Mouse (Mus musculus) CH12F3 (cell line): ENCODE measurements around the gene Mat2a.
"Not testable (repeated sequence)": the region's sequence is repeated elsewhere in the genome, so short reads cannot be mapped to it uniquely, and the experiment has no call there.

Source experiments
- in situ Hi-C: fragments of 300-500 bp; cut with MboI; formaldehyde crosslinking; loops from 2 replicates; pipeline ENCODE4 v1.14.3; 2020; ENCODE audit warnings: low sequenced_read_pairs

Mat2a gene

DNA sequence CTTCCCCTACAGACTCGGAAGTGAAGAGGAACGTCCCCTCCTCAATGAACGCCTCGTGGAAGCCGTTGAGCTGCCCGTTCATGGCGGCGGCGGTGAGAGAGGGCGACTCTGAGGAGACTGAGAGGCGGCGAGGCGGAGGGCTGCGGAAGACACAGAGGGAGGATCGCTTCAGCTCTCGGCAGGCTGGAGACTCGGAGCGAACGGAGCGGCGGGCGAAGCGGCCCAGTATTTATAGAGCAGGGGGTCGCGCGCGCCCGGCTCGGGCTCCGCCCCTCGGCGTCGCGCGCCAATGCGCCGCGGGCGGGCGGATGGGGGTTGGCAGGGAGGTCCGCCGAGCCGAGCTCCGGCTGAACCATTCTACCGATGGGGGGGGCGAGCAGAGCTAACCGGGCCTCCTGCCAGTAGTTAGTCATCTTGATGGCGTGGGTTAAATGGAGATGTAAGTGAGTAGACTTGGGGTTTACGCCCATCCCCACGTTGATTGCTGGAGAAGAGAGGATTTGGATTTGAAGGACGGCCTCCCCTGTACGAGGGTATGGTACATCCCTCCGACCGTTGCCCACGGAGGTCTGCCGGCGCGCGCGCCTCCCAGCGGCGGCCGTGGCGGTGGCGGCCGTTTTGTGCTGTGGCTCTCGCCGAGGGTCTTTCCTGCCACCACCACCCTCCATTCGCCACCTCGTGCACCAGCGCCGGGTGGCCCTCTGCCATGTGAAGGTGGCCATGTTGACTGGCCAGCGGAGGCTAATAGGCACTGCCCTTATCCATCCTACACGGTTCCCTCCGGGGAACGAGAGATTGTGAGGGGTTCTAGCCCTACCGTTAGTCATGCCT lies at the start of gene Mat2a:
Mat2a (minus strand) TSS at position 204 of the 831 bp plus-strand sequence.
- in situ Hi-C loops = no loop called here

DNA sequence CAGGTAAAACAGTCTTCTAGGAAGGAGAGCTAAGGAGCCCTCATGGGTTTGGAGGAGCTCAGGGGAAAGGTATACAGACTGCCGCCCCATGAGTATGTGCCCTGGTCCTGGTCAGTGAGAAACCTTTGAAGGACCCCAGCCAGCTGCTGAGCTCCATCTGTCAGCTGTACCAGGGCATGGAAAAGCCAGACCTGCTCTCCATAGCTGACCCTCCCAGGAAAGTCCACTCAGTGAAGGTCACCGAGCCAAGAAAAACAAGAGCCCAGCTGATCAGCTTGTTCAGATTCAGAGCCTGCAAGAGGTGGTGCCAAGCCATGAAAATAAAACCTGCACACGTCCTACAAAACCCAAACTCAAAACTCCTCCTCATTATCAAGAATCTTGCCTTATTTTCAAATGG lies 49.5 kb upstream of the Mat2a start:
- in situ Hi-C loops = no loop called here

DNA sequence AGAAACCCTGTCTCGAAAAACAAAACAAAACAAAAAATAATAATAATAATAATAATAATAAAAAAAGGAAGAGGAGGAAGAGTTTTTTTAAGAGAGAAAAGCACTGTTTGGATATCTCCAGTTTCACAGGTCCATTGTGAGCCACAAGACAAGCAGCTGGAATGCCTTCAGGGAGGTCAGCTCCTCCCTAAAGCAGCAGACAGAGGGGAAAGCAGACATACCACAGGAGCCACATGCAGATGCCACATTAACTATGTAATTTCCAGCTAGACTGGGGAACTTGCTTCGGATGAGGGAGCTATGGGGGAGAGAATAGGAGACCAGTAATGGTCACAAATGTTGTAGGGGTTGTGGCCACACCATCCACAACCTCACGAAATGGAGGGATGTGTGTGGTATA lies 47.9 kb upstream of the Mat2a start:
- in situ Hi-C loops = no loop called here

DNA sequence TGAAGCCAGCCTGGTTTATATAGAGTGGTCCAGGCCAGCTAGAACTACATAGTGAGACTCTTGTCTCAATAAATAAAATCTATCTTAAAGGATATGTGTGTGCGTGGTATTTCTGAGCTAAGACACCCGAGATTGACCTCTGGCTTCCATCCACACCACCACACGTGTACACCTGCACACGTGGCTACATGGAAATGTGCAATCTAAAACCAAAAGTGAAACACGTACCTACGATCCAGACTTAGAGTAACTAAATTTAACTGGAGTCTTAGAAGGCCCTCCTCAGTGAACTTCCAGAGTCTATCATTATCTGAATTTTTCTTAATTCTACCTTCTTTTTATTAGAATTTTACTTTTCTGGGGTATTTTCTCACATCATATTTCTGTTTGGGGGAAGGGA lies 46.9 kb upstream of the Mat2a start:
- in situ Hi-C loops = no loop called here

DNA sequence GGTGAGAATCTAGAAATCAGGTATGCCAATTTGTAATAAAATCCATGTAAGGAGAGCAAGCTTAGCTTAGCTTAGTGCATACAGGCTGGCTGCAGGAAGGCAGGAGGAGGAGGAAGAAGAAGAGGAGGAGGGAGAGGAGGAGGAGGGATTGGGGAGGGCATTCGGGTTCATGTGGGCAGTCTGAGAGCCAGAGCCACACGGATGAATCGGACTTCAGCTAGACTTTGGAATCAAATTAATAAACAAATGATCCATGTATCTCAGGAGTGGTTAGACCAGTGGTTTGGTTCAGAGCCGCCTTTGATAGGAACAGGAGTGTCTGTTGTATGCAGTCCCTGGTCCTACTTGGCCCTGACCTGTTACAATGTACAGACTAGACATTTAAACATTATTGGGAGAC lies 45.5 kb upstream of the Mat2a start:
- in situ Hi-C loops = no loop called here

DNA sequence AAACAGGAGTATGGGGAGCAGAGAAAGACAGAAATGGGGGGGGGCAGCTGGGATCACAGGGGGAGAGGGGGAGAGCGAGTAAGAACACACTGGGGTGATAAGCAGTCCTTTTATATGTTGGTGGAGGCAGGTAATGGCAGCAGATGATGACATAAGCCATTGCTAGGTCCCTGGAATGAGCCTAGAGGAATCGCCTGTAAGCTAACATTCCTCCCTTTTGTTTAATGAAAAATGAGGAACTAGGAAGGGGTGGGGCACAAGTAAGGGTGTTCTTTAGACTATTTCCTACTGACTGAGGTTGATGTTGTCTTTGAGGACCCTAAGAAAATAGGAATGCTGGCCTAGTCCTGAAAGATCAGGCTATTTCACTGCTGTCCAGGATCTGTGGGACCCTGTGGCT lies 42.8 kb upstream of the Mat2a start:
- in situ Hi-C loops = no loop called here

DNA sequence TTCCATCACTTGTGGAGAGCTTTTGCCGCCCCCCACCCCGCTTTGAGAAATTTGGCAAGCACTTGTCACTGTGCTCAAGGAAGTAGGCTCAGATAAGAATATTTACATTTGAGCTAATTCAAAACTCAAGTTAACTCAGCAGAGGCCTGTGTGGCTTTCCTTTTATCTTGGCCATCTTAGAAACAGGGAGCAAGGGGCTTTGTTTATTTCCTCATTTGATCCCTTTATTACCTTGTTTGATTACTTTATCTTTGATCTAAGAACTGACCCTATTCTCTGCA lies 41.0 kb upstream of the Mat2a start:
- in situ Hi-C loops = no loop called here

DNA sequence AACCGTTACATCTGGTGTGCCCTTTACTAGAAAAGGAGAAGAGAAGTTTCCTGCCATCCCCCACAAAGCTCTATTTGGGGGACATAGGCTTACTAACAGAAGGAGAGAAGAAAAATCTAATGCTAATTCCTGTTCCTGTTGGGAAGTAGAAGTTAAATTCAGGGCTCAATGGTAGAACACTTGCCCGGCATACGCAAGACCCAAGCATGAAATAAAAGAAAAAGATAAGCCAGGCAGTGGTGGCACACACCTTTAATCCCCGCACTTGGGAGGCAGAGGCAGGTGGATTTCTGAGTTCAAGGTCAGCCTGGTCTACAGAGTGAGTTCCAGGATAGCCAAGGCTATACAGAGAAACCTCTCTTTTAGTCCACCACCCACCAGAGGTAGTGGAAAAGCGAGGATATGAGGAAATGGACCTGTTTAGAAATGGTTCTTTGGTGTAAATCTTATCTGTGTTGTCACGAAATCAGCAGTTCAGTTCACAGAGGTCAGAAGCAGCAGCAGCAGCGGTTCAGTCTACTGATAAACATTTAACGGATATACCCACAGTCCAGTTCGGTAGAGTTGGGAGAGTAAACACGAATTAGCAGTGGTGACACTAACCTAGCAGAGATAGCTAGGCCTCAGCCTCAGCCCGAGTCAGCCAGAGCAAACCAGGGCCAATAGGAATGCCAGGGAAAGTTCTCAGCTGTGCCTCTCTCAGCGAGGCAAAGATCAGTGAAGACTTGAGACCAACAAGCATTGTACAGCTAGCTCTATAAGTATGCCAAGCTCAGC lies 40.5 kb upstream of the Mat2a start:
- in situ Hi-C loops = no loop called here

DNA sequence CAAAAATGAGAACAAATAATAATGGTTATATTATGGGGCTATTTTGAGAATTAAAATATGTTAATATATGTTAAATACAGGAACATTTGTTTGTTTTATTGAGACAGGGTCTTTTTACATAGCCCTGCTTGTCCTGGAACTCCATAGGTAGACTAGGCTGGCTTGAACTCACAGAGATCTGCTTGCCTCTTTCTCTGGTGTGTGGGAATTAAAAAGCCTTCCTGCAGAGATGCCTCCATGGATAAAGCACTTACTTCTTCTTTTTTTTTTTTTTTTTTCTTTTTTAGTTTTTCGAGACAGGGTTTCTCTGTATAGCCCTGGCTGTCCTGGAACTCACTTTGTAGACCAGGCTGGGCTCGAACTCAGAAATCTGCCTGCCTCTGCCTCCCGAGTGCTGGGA lies 39.3 kb upstream of the Mat2a start:
- in situ Hi-C loops = not testable (repeated sequence)

DNA sequence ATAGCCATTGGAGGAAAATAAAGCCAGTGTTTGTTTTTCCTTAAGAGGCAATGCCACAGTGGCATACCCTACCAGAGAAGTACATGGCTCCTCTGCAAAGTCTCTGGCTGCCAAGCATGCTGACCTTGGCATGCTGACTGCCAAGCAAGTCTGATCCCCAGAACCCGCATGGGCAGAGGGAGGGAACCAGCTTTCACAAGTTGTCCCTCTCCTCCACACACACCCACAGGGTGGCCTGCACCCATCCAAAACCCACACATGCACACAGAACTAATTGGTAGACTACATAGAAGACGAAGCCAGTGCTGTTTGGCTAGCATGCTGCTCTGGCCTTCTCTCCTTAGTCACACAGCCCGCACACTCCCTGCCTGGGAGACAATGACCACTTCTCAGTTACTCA lies 38.3 kb upstream of the Mat2a start:
- in situ Hi-C loops = no loop called here

DNA sequence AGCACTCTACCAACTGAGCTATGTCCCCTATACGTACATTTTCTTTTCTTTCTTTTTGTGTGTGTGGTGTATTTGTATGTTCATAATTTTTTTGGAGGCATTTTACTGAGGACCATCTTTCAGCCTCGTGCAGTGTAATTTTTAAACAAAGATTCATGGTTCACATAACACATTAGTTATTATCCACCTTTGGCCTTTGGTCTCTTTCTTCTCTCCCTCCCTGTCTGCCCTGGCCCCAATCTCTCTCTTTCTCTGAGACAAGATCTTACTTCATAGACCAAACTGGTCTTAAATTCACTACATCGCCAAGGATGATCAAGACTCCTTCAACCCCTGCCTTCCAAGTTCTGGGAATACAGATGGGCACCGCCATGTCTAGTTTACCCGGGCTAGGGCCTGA lies 37.5 kb upstream of the Mat2a start:
- in situ Hi-C loops = no loop called here

DNA sequence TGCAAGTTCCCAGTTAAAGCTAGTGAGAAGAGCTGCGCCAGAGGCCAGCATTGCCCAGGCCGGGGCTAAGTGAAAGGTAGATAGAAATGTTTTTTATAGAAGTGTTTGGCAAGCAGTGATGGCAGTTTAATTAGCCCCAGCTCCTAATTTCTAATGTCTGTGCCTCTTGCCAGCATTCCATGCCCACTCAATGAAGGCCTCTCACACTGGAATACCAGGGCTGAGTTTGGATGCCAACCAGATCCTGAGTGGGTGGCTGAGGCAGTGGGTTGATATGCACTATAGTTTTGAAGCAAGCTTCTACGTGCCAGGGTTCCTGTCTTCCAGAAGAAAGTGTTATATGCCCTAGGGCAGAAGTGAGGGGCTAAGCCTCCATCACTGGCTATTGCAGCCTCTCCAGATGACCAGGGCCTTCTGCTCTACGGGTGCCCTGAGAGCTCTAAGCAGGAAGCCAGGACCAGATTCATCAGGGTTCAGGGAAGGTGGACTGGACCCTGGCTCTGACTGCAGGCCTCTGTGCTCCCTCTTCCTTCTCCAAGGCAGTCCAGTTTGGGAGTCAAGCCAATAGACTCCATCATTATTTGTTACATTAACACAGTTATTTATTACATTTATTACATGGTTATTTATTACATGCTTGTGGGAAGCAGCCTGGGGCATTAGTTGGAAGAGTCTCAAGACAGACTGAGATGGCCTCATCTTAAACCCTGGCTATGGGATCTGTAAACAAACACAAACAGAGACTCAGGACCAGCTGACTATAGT lies 36.0 kb upstream of the Mat2a start:
- in situ Hi-C loops = no loop called here

DNA sequence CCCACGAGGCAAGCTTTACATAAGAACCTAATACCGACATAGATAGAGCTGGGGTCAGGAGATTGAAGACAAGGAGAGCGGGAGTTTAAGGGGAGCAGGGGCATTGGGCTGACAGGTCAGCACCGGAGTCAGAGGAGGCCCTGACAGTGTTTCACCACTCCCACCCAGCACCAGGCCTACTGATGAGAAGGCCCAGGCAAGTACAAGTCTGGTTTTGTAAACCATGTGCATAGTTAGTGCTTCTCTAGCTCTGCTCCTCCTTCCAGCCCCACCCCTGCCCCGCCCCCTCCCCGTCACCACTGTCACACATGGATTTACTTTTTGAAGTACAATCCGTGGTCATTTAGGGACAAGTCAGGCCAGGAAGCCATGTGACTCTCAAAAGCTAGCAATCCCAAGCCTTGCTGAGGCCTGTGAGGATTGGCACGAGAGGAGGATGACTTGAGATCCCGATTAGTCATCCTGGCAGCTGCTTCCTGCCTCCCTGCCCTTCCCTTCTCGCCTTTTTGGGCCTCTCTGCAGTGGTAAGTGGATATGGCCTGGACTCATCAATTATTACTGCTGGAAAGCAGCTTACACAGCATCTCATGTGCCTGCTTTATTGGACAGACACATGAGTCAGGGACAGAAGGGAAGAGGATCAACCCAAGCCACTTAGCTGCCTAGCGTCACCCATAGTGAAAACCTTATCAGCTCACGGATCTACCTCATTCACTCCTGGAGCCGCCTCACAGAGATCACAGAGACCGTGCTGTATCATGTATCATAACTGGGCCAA lies 34.1 kb upstream of the Mat2a start:
- in situ Hi-C loops = no loop called here

DNA sequence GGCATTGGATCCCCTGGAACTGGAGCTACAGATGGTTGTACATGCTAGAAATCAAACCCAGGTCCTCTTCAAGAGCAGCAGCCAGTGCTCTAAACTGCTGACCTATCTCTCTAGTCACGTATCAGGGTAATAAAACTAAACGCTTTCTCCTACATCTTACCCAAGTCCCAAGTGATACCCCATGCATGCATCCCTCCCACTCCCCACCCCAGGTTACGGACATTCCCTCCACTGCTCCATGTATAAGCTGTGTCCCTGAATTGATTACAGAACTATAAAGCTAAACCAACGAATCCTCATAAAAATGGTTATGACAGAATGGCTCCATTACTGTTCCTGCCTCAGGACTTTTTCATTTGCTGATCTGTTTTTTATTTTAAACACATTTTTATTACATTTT lies 26.8 kb upstream of the Mat2a start:
- in situ Hi-C loops = no loop called here

DNA sequence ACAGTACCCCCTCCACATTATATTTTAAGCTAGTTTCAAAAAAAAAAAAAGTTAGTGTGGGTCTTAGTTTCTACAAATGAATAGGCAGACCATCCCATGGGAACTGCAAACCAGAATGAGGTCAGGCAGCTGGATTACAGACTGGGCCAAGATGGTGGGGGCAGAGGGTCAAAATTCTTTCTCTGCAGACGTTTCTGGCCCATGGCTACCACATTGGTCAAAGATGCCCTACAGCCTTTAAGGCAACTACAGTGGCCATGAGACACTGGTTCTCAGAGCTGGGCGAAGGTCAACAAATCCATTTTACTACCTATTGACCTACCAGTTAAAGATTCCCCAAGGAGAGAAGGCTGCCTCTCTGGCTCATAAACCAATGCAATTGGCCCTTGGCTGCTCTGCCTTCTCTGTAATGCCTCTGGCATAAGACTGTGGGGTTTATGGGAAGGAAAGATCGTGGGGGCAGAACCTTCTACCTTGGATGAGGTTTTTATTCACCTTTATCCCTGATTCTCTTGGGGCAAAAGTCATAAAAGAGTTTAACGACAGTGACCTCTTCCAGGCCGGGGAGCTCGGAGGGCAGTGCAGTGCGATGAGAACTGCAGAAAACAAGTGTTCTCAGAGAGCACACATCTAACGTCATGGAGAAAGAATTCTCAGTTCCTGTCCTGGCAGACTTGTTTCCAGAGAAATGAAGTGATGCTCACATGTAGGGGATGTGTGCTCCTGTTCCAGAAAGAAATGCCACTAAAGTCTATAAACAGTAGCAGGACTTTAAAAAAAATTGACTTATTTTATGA lies 26.2 kb upstream of the Mat2a start:
- in situ Hi-C loops = no loop called here

DNA sequence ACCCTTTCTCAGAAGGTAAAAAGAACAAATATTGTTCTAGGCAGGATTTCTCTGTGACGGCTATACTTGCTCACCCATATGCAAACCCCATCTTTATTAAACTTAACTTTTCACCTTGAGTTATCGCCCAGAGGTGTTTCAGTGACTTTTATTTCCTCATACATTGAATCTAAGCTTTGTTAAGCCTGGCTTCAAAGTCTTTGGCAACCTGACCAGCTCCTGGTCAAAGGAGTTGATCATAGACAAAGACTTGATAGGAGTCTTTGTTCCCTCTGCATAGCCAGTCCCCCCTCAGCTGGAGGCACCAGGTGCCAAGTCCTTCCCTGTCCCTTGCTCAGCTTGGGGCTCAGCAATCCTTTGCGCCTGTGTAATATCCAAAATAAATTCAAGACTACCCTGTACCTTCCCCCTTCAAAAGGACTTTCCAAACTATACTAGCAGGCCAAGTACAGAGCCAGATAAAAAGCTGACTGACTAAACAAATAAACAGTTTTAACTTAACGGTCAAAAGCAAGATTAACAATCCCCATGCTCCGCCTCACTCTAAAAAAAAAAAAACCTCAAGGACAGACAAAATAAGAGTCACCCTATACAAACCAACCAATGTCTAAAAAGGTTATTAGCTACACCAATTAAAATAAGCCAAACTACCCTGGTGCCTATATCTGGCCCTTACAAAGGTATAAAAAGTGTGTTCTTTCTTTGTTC lies 23.3 kb upstream of the Mat2a start:
- in situ Hi-C loops = not testable (repeated sequence)

DNA sequence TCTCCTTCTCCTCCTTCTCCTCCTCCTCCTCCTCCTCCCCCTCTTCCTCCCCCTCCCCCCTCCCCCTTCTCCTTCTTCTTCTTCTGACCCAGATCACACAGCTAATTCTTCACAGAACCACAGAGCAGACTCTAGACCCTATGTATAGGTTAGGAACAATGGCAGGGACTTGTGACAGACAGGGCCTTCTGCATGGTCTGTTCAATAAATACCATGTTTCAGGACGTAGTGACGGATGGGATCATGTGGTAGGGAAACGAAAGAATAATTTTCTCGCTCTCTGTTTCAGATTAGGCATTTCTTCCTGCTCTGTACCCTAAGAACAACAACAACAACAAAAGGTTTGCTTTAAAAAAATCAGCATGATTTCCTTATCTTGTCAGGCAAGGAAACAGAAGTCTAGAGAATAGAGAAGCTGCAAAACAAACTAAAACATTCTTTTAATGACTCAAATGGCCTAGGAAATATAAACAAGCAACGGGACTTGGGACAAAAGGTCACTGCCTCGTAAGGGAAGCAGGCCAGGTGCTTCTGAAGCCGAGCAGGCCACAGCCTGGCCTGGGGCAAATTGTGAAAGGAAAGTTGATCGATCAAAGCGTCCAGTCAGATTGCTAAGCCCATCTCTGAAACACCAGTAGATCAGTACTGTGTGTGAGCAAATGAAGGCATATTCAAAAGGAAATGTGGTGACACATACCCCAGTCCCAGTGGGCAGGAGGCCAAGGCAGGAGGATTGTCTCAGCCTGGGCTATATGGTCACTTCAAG lies 20.9 kb upstream of the Mat2a start:
- in situ Hi-C loops = no loop called here

DNA sequence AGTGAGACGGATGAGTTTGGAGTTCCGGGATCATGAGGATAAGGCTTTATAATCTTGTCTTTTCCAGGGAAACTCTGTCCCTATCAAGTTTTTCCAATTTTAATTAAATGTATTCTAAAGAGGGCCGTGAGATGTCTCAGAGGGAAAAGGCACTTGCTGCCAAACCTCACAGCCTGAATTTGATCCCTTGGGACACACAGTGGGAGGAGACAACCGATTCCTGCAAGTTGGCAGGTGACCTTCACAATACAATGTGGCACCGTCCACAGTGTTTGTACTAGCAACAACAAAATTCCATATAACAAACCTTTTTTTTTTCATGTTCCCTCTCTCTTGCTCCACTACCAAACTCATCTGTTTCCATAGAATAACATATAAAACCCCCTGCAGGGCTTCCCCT lies 19.6 kb upstream of the Mat2a start:
- in situ Hi-C loops = no loop called here

DNA sequence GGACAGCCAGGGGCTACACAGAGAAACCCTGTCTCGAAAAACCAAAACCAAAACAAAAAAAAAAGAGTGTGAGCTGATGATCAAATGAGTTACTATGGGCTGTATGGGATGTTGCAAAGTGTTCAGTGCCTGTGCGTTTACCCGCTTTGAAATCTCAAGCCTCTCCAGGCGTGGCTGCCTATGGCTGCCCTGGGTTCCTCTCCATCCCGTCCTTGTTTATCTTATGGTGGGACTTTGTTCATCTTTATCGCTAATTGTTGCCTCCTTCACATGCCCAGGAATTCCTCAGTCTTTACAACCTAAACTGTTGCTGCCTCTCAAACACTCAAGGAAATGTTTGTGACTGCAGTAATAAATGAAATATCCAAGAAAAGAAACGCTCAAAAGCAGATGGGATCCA lies 19.1 kb upstream of the Mat2a start:
- in situ Hi-C loops = no loop called here
